Mouse (Mus musculus) forebrain, embryonic 16.5 days (tissue): ENCODE data around the gene Map2k4. TPM values are rescaled to one million over a fixed set of nuclear protein-coding genes. Genes with fewer than 3 reads are reported as not detected.

Source experiments
- ATAC-seq: fragments of 200-750 bp; cut with Nextera tagmentation; 2 replicates; pipeline ENCODE4 v1.8.0; 2017; ENCODE audit warnings: mild to moderate bottlenecking, moderate library complexity
- H3K27ac ChIP-seq: fragments of 300-500 bp; sonication (generic); 2 replicates; pipeline ENCODE4 v1.5.1; 2014; ENCODE audit warnings: low read length, control low read depth
- H3K27me3 ChIP-seq: fragments of 300-500 bp; sonication (generic); replicated peaks from 2 replicates; pipeline ENCODE4 v1.6.1; 2014; ENCODE audit warnings: low read length; ENCODE audit not compliant: control insufficient read depth, insufficient read depth
- H3K36me3 ChIP-seq: fragments of 300-500 bp; sonication (generic); 2 replicates; pipeline ENCODE4 v1.6.1; 2014; ENCODE audit not compliant: control insufficient read depth, insufficient read depth
- H3K4me1 ChIP-seq: fragments of 300-500 bp; sonication (generic); replicated peaks from 2 replicates; pipeline ENCODE4 v1.6.1; 2014; ENCODE audit warnings: low read length; ENCODE audit not compliant: control insufficient read depth, insufficient read depth
- H3K4me2 ChIP-seq: fragments of 300-500 bp; sonication (generic); 2 replicates; pipeline ENCODE4 v1.6.1; 2014; ENCODE audit warnings: mild to moderate bottlenecking, low read length, control low read depth
- H3K4me3 ChIP-seq: fragments of 300-500 bp; sonication (generic); replicated peaks from 2 replicates; pipeline ENCODE4 v1.5.1; 2014; ENCODE audit warnings: mild to moderate bottlenecking, low read length, control low read depth
- H3K9ac ChIP-seq: fragments of 300-500 bp; sonication (generic); replicated peaks from 2 replicates; pipeline ENCODE4 v1.6.1; 2014; ENCODE audit warnings: low read depth, low read length, control low read depth
- H3K9me3 ChIP-seq: fragments of 300-500 bp; sonication (generic); 2 replicates; pipeline ENCODE4 v1.6.1; 2016; ENCODE audit warnings: low read length; ENCODE audit not compliant: control insufficient read depth
- WGBS: fragments of 180-500 bp; shearing (Covaris S2); extraction: QIAGEN DNeasy Blood & Tissue Kit; methylation state at CpG from one replicate; pipeline ENCODE4 v1.1.7; 2014; 5-methylcytosine and 5-hydroxymethylcytosine counted together
- polyA plus RNA-seq: library from polyadenylated mRNA; unstranded; fragments of >200 nt; fragmentation: Nextera tagmentation; extraction: Ambion mirVana; gene quantifications from 2 replicates; pipeline ENCODE4 v1.2.1, GENCODE M21; 2015

Gene Map2k4
- polyA plus RNA-seq = 90.3 and 91.3 TPM in 2 replicates

- Histone ChIP-seq H3K9ac (peak within 1 kb of the TSS; percentile 98), H3K4me2 (peak within 1 kb of the TSS; percentile 92), H3K9me3 (no peaks in the 10 kb centered on the region), H3K36me3 (no peaks in the 10 kb centered on the region), H3K4me3 (peak within 1 kb of the TSS; percentile 93), H3K27ac (peak within 1 kb of the TSS; percentile 87), H3K27me3 (no peaks in the 10 kb centered on the region), H3K4me1 (peaks cover 15% of the 10 kb centered on the region)
- WGBS = 0% methylated on average over 36 of the region's 36 CpGs
- ATAC-seq = peak; percentile 100
These were observed at the start of gene Map2k4 for GRCm38 (mm10) chr11:65788154-65788553. TSS of gene Map2k4 (minus strand) at chr11:65788297.

GRCm38 (mm10) chr11:65824556-65824955 is 36.5 kb upstream of the Map2k4 start:
- Histone ChIP-seq H3K9me3 (no peaks in the 10 kb centered on the region), H3K36me3 (peaks cover 9% of the 10 kb centered on the region), H3K27ac (no peak overlapping the region), H3K9ac (no peak overlapping the region), H3K27me3 (no peaks in the 10 kb centered on the region), H3K4me3 (no peak overlapping the region), H3K4me1 (no peaks in the 10 kb centered on the region), H3K4me2 (no peak overlapping the region)
- no peak for ATAC-seq
- 91% methylated on average over 3 of the region's 3 CpGs for WGBS

- Histone ChIP-seq H3K27me3 (no peaks in the 10 kb centered on the region), H3K9ac (no peak overlapping the region), H3K4me1 (peaks cover 5% of the 10 kb centered on the region), H3K36me3 (peaks cover 7% of the 10 kb centered on the region), H3K4me3 (no peak overlapping the region), H3K27ac (no peak overlapping the region), H3K4me2 (no peak overlapping the region), H3K9me3 (no peaks in the 10 kb centered on the region)
- peak; percentile 79 for ATAC-seq
- WGBS = 9% methylated on average over 7 of the region's 7 CpGs
These were observed 32.8 kb upstream of the Map2k4 start for GRCm38 (mm10) chr11:65820877-65821276.

GRCm38 (mm10) chr11:65820280-65820679 is 32.2 kb upstream of the Map2k4 start:
- Histone ChIP-seq H3K9me3 (no peaks in the 10 kb centered on the region), H3K4me3 (no peak overlapping the region), H3K4me2 (no peak overlapping the region), H3K27me3 (no peaks in the 10 kb centered on the region), H3K27ac (no peak overlapping the region), H3K9ac (no peak overlapping the region), H3K4me1 (peaks cover 8% of the 10 kb centered on the region), H3K36me3 (peaks cover 7% of the 10 kb centered on the region)
- 62% methylated on average over 5 of the region's 5 CpGs for WGBS
- ATAC-seq = peak; percentile 70

- H3K4me3 ChIP-seq = no peak overlapping the region
- 77% methylated on average over 1 of the region's 1 CpGs for WGBS
- ATAC-seq = no peak
- H3K36me3 ChIP-seq = peaks cover 9% of the 10 kb centered on the region
- no peak overlapping the region for H3K9ac ChIP-seq
- H3K9me3 ChIP-seq = no peaks in the 10 kb centered on the region
- H3K4me1 ChIP-seq = peaks cover 8% of the 10 kb centered on the region
- H3K27ac ChIP-seq = no peak overlapping the region
- no peak overlapping the region for H3K4me2 ChIP-seq
- H3K27me3 ChIP-seq = no peaks in the 10 kb centered on the region
These were observed 30.1 kb upstream of the Map2k4 start for GRCm38 (mm10) chr11:65818193-65818592.

GRCm38 (mm10) chr11:65816237-65816636 is 28.1 kb upstream of the Map2k4 start:
- Histone ChIP-seq H3K27me3 (no peaks in the 10 kb centered on the region), H3K27ac (peak overlapping the region; percentile 25), H3K4me2 (no peak overlapping the region), H3K9me3 (no peaks in the 10 kb centered on the region), H3K9ac (no peak overlapping the region), H3K36me3 (peaks cover 5% of the 10 kb centered on the region; the same call in 1 of the 2 replicates), H3K4me3 (no peak overlapping the region), H3K4me1 (peaks cover 13% of the 10 kb centered on the region)
- 24% methylated on average over 6 of the region's 6 CpGs for WGBS
- ATAC-seq = peak; percentile 74

- Histone ChIP-seq H3K9ac (no peak overlapping the region), H3K27me3 (no peaks in the 10 kb centered on the region), H3K4me2 (no peak overlapping the region), H3K27ac (no peak overlapping the region), H3K4me1 (peaks cover 18% of the 10 kb centered on the region), H3K4me3 (no peak overlapping the region), H3K9me3 (no peaks in the 10 kb centered on the region), H3K36me3 (peaks cover 5% of the 10 kb centered on the region; the same call in 1 of the 2 replicates)
- no peak for ATAC-seq
- 78% methylated on average over 9 of the region's 9 CpGs for WGBS
These were observed 26.3 kb upstream of the Map2k4 start for GRCm38 (mm10) chr11:65814381-65814780.

- peaks cover 3% of the 10 kb centered on the region; the same call in 1 of the 2 replicates for H3K36me3 ChIP-seq
- H3K27me3 ChIP-seq = no peaks in the 10 kb centered on the region
- H3K27ac ChIP-seq = no peak overlapping the region
- H3K9me3 ChIP-seq = no peaks in the 10 kb centered on the region
- 18% methylated on average over 5 of the region's 5 CpGs for WGBS
- H3K9ac ChIP-seq = no peak overlapping the region
- H3K4me1 ChIP-seq = peaks cover 29% of the 10 kb centered on the region
- H3K4me2 ChIP-seq = no peak overlapping the region
- no peak overlapping the region for H3K4me3 ChIP-seq
- ATAC-seq = no peak
These were observed 24.0 kb upstream of the Map2k4 start for GRCm38 (mm10) chr11:65812088-65812487.

GRCm38 (mm10) chr11:65807601-65808000 is 19.5 kb upstream of the Map2k4 start:
- WGBS = 46% methylated on average over 7 of the region's 7 CpGs

More at GRCm38 (mm10) chr11:65807601-65808000, 19.5 kb upstream of the Map2k4 start:
- H3K27ac ChIP-seq = no peak overlapping the region
- no peaks in the 10 kb centered on the region for H3K9me3 ChIP-seq
- H3K4me1 ChIP-seq = peaks cover 26% of the 10 kb centered on the region
- no peaks in the 10 kb centered on the region for H3K27me3 ChIP-seq
- H3K9ac ChIP-seq = peak overlapping the region; percentile 86
- no peaks in the 10 kb centered on the region for H3K36me3 ChIP-seq
- peak overlapping the region; percentile 68 for H3K4me2 ChIP-seq
- no peak for ATAC-seq
- peak overlapping the region; percentile 91 for H3K4me3 ChIP-seq
